Mouse (Mus musculus) midbrain, embryonic 11.5 days (tissue): ENCODE measurements at regions not wholly inside any gene's neighbourhood (a gene's known extent, or its start where the extent isn't known, plus 50 kb on each side); places are given as distances from the start of the nearest gene placed in this dataset.

Experiments
- ATAC-seq: fragments of 200-750 bp; cut with Nextera tagmentation; 2 replicates; pipeline ENCODE4 v1.8.0; 2017; ENCODE audit warnings: moderate TSS enrichment, moderate library complexity; ENCODE audit not compliant: low FRiP score
- DNase-seq: peaks from one replicate; pipeline ENCODE4 v3.0.0; 2015; ENCODE audit warnings: low spot score; ENCODE audit errors: missing footprints
- H3K27ac ChIP-seq: fragments of 300-500 bp; sonication (generic); 2 replicates; pipeline ENCODE4 v1.5.1; 2014; ENCODE audit warnings: low read depth, low read length
- H3K27me3 ChIP-seq: fragments of 300-500 bp; sonication (generic); 2 replicates; pipeline ENCODE4 v1.6.1; 2014; ENCODE audit warnings: mild to moderate bottlenecking, low read length, moderate library complexity, mixed read lengths; ENCODE audit not compliant: control insufficient read depth, insufficient read depth
- H3K36me3 ChIP-seq: fragments of 300-500 bp; sonication (generic); 2 replicates; pipeline ENCODE4 v1.6.1; 2014; ENCODE audit warnings: mild to moderate bottlenecking, low read length, moderate library complexity, mixed read lengths; ENCODE audit not compliant: control insufficient read depth, insufficient read depth
- H3K4me1 ChIP-seq: fragments of 300-500 bp; sonication (generic); 2 replicates; pipeline ENCODE4 v1.6.1; 2014; ENCODE audit warnings: low read length; ENCODE audit not compliant: control insufficient read depth, insufficient read depth
- H3K4me2 ChIP-seq: fragments of 300-500 bp; sonication (generic); 2 replicates; pipeline ENCODE4 v1.6.1; 2014; ENCODE audit warnings: mild to moderate bottlenecking, moderate library complexity
- H3K4me3 ChIP-seq: fragments of 300-500 bp; sonication (generic); 2 replicates; pipeline ENCODE4 v1.5.1; 2014; ENCODE audit warnings: low read depth, low read length
- H3K9ac ChIP-seq: fragments of 300-500 bp; sonication (generic); 2 replicates; pipeline ENCODE4 v1.6.1; 2014; ENCODE audit warnings: low read length
- H3K9me3 ChIP-seq: fragments of 300-500 bp; sonication (generic); 2 replicates; pipeline ENCODE4 v1.6.1; 2016; ENCODE audit warnings: low read length; ENCODE audit not compliant: control insufficient read depth
- WGBS: fragments of 180-500 bp; shearing (Covaris S2); extraction: QIAGEN DNeasy Blood & Tissue Kit; methylation state at CpG from one replicate; pipeline ENCODE4 v1.1.7; 2014; 5-methylcytosine and 5-hydroxymethylcytosine counted together

- ATAC-seq (0 out of 2 replicates have a peak, but pooled peaks have one; percentile 64), DNase-seq (no peak)
- 42% methylated on average over 5 of the region's 5 CpGs for WGBS
Measured at GRCm38 (mm10) chrX:119852436-119852835, 74.6 kb upstream of the Pabpc5 start.

More at GRCm38 (mm10) chrX:119852436-119852835, 74.6 kb upstream of the Pabpc5 start:
- no peak overlapping the region for H3K9ac ChIP-seq
- no peak overlapping the region for H3K27ac ChIP-seq
- H3K9me3 ChIP-seq = no peaks in the 10 kb centered on the region
- H3K4me1 ChIP-seq = no peaks in the 10 kb centered on the region
- no peak overlapping the region for H3K4me2 ChIP-seq
- H3K36me3 ChIP-seq = no peaks in the 10 kb centered on the region
- no peak overlapping the region for H3K4me3 ChIP-seq
- H3K27me3 ChIP-seq = no peaks in the 10 kb centered on the region
